Mouse (Mus musculus): ENCODE results near the gene Slc27a5.

Slc27a5 gene

DNA sequence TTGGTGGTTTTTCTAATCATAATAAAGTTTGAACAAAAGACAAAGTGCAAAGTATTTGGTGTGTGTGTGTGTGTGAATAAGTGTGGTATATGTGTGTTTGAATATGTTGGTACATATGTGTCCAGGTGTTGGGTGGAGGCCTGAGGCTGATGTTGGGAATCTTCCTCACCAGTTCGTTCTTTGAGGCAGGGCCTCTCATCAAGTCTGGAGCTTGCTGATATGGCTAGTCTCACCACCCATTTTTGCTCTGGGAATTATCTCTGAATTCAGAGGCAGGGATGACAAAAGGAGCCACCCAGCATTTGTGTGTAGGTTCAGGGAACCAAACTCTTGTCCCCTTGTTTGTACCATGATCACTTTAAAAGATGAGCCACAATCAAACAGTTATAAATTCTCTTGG is 12.3 kb downstream of the Slc27a5 start:
- no peak for ATAC-seq (ENCODE audit: low TSS enrichment)

DNA sequence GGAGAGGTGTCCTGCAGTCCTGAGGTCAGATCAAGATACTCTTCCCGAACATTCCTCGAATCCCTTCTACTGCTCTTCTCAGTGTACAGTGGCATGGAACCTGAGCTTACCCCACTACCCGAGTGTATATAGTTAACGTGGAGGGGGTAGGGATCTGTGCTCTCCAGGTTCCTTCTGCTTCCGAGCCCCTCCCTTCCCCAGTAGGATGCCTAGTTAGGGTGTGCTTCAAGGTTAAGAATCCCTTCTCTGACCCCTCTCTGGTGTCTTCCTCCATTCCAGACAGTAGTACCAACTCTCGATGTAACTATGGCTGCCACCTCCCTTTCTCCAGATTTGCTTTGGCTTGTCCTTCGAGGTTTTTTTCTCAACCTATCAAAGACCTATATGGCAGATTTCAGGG is 17.7 kb downstream of the Slc27a5 start:
- no peak for ATAC-seq (ENCODE audit: low TSS enrichment)

DNA sequence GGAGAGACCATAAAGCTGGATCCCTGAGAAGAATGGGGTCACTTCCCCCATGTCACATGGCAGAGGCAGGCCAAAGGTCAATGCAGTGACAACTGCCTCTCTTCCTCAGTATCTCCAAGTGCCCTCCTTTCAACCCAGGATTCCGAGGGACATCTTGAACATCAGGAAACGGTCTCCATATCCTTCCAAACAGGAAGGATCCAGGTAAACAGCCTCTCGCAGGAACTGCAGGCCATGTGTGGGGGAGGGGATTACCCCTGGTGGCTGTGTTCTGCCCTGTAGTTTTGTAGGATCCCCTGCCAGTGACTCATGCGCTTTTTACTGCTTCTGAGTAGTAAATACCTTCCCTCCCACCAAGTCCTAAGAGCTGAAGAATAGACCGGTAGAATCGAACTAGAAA is 18.2 kb downstream of the Slc27a5 start:
- no peak for ATAC-seq (ENCODE audit: low TSS enrichment)

DNA sequence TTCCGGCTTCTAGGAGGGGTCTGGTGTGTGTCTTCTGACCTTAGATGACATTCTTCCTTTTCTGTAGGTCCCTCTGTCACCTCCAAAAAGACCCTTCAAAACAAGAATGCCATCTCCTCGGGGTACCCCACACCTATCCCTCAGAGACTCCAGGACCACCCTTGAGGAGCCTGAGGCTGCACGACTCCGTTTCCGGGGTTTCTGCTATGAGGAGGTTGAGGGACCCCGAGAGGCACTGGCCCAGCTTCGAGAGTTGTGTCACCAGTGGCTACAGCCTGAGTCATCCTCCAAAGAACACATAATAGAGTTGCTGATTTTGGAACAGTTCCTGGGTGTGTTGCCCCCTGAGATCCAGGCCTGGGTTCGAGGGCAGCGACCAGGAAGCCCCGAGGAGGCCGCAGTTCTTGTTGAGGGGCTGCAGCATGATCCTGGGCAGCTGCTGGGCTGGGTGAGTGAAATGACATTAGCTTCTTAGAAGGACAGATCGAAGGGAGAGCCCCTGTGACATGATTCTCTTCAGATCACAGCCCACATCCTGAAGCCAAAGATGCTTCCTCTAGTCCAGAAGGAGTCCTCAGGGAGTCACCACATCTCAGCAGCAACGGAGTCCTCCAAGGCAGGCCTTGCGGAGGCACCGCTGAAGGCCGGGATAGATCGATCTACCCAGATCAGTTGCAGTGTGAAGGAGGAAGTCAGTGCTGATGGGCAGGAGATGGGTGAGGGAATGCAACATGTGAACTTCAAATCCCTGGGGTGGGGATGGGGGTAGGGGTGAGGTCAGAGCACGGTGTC is 18.9 kb downstream of the Slc27a5 start:
- ATAC-seq (ENCODE audit: low TSS enrichment) = no peak

- ATAC-seq (ENCODE audit: low TSS enrichment) = peak; percentile 96
These were observed 20.2 kb downstream of the Slc27a5 start, which contains the start of gene Zfp446 for GRCm38 (mm10) chr7:12977682-12978389. Gene Zfp446, plus strand, starts transcription at chr7:12977848.

DNA sequence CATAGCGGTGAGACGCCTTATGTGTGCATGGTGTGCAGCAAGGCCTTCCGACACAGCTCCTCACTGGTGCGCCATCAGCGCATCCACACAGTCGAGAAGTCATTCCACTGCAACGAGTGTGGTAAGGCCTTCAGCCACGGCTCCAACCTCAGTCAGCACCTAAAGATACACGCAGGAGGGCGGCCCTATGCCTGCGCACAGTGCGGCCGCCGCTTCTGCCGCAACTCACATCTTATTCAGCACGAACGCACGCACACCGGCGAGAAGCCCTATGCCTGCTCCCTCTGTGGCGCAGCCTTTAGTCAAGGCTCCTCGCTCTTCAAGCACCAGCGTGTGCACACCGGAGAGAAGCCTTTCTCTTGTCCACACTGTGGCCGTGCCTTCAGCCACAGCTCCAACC is 27.1 kb downstream of the Slc27a5 start:
- ATAC-seq (ENCODE audit: low TSS enrichment) = no peak

GRCm38 (mm10) chr7:12966104-12966845 is 31.7 kb downstream of the Slc27a5 start:
- 0 out of 2 replicates have a peak, but pooled peaks have one; percentile 4 for ATAC-seq (ENCODE audit: low TSS enrichment)

DNA sequence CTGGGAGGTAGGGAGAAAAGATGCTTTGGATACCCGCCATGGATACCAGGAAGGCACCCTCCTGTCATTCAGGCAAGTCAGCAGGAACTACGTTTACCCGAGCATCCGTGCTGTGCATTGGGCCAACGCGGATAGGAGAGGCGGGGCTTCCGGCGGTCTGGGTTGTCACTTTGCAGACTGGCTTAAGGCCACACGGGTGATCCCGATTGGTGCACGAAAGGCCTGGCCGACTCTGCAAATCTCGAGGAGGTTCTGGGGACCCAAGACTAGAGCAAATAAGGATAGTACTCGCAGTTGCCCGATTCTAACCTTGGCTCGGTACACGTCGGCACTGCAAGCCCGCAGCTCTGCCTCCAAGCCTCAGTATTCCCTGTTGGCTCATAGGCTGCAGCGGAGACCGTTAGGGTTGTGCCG is 32.3 kb downstream of the Slc27a5 start, which contains the start of gene Zfp324:
Gene Zfp324, plus strand, starts transcription at position 161 of the 414 bp plus-strand sequence.
- ATAC-seq (ENCODE audit: low TSS enrichment) = peak; percentile 90

GRCm38 (mm10) chr7:12961511-12962141 is 36.4 kb downstream of the Slc27a5 start:
- ATAC-seq (ENCODE audit: low TSS enrichment) = peak; percentile 75

- no peak for ATAC-seq (ENCODE audit: low TSS enrichment)
These were observed 38.3 kb downstream of the Slc27a5 start for GRCm38 (mm10) chr7:12959718-12960117.

- no peak for ATAC-seq (ENCODE audit: low TSS enrichment)
These were observed 39.0 kb downstream of the Slc27a5 start for GRCm38 (mm10) chr7:12958948-12959347.

DNA sequence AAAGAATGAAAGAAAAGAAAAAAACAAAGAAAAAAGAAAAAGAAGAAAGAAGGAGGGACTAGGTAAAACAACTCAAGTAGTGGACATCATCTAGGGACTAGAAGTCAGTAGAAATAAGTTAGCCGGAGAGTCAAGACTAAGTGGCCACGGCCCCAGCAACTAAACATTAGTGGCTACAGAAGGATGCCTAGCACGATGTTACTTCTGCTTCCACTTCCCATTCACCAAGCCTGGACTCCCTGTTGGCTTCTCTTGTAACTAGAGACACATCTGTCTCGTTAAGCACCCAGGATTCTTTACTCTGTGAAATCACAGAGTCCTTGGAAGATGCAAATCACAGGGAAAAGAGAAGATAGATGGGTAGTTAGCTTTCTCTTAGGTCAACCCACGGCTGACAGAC is 40.5 kb downstream of the Slc27a5 start:
- ATAC-seq (ENCODE audit: low TSS enrichment) = no peak

- ATAC-seq (ENCODE audit: low TSS enrichment) = no peak
These were observed 43.1 kb downstream of the Slc27a5 start for GRCm38 (mm10) chr7:12954896-12955295.

GRCm38 (mm10) chr7:12949872-12950229 is 48.1 kb downstream of the Slc27a5 start:
- ATAC-seq (ENCODE audit: low TSS enrichment) = no peak

DNA sequence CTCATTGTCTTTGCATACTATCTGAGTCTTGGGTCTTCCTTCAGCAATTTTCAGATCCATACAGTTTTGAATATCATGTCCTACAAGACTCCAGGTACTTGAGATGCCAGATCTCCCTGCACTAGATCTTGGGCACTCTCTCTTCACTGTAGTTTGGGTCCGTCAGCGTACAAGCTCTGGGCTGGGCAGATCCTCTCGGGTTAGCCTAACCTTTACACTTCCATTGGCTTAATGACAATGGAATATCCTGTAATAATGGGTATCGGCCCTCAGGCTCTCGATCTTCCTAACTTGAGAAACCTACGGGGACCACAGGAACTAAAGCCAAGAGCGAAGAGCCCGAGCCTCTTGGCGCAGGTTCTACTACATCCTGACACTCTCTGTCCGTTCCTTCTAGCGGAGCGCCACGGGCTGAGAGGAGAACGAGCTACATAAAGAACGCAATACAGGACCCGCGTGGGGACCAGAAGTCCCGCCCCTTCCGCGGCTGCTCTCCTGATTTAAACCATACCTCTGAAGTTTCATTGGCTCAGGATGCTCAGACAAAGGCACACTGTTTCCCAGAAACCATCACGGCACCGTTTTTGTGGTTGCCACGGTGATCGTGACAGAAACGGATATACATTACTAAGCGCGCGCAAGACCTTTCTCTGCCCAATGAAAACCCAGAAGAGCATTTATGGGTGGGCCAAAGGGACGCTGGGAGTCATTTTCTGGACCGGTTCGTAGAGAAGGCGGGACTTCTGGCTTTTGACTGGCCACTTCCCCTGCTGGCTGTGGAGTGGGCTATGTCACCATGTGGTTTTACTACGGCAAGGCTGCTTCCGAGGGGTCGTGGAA is 48.7 kb downstream of the Slc27a5 start:
- peak; percentile 99 for ATAC-seq (ENCODE audit: low TSS enrichment)

GRCm38 (mm10) chr7:12943488-12943887 is 54.5 kb downstream of the Slc27a5 start:
- ATAC-seq (ENCODE audit: low TSS enrichment) = no peak

GRCm38 (mm10) chr7:12940599-12940998 is 57.4 kb downstream of the Slc27a5 start:
- ATAC-seq (ENCODE audit: low TSS enrichment) = no peak
